Mouse (Mus musculus) effector memory CD4-positive, alpha-beta T cell, adult 7 months (primary cell): Measurements from ENCODE around the gene Nr2e3. TPM values are rescaled to one million over a fixed set of nuclear protein-coding genes. Genes with fewer than 3 reads are reported as not detected.

ENCODE experiments used
- polyA plus RNA-seq: library from polyadenylated mRNA; unstranded; fragments of 100-300 nt; shearing (Covaris generic); gene quantifications from one replicate; pipeline ENCODE4 v1.2.1, GENCODE M21; 2017

The Nr2e3 gene
- not detected for polyA plus RNA-seq

DNA sequence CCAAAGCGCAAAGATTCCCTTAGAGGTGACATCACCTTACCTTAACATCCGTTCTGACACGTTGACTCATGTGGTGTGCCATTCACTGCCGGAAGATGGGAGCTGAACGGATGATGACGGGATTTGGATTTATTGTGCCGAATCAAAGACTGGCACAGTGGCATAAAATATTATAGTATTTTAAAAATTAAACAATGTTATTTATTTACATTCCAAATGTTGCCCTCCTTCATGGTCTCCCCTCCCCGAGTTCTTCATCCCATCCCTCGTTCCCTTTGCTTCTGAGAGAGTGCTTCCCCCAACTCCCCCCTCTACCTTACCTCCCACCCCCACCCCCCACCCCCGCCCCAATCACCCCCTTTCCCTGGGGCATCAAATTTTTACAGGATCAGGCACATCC is at the start of gene Nr2e3:
Nr2e3 (minus strand) TSS at position 101 of the 400 bp plus-strand sequence.

Other genes starting within 250 kb of the Nr2e3 start
- gene Senp8, start 209.9 kb downstream of the Nr2e3 start, polyA plus RNA-seq, result 2.2 TPM
- gene Myo9a, start 209.8 kb downstream of the Nr2e3 start, polyA plus RNA-seq, result 28.0 TPM